Mouse (Mus musculus) ES-E14 (cell line): ENCODE measurements around the gene Fcer1g. TPM values are rescaled to one million over a fixed set of nuclear protein-coding genes. Genes with fewer than 3 reads are reported as not detected.

Source experiments
- DNase-seq: peaks from one replicate; pipeline ENCODE4 v3.0.0-alpha.2; 2013; ENCODE audit warnings: low read depth, low spot score
- H3K27ac ChIP-seq: 2 replicates; pipeline ENCODE4 v1.5.1; 2012; ENCODE audit warnings: low read depth, mild to moderate bottlenecking, low read length, moderate library complexity, mixed read lengths; ENCODE audit not compliant: poor library complexity, insufficient read depth, severe bottlenecking
- H3K36me3 ChIP-seq: 2 replicates; pipeline ENCODE4 v1.6.1; 2012; ENCODE audit warnings: mild to moderate bottlenecking, low read length, moderate library complexity, mixed read lengths; ENCODE audit not compliant: control insufficient read depth, poor library complexity, insufficient read depth, severe bottlenecking
- H3K4me1 ChIP-seq, 2 experiments: fragments of 150-350 bp in 1 of 2; sonication (generic) in 1 of 2; 2 replicates each; pipeline ENCODE4 v1.6.1; 2012; ENCODE audit warnings: low read length in 2 of 2, mild to moderate bottlenecking in 1 of 2, mixed read lengths in 1 of 2; ENCODE audit not compliant: control insufficient read depth in 2 of 2, insufficient read depth in 2 of 2, poor library complexity in 1 of 2
- H3K4me3 ChIP-seq, 2 experiments: fragments of 150-350 bp in 1 of 2; sonication (generic) in 1 of 2; 2 replicates each; pipeline ENCODE4 v1.5.1; 2012; ENCODE audit warnings: low read length in 2 of 2, low read depth in 1 of 2, mild to moderate bottlenecking in 1 of 2, mixed read lengths in 1 of 2; ENCODE audit not compliant: insufficient read depth in 1 of 2, poor library complexity in 1 of 2, severe bottlenecking in 1 of 2
- H3K9ac ChIP-seq: 2 replicates; pipeline ENCODE4 v1.6.1; 2012; ENCODE audit warnings: low read depth, mild to moderate bottlenecking, low read length, mixed read lengths; ENCODE audit not compliant: poor library complexity, insufficient read depth, severe bottlenecking
- H3K9me3 ChIP-seq: fragments of 150-350 bp; sonication (generic); 2 replicates; pipeline ENCODE4 v1.6.1; 2012; ENCODE audit warnings: low read depth, mild to moderate bottlenecking, low read length; ENCODE audit not compliant: control insufficient read depth, insufficient read depth
- CHD2 ChIP-seq: IDR thresholded peaks from 2 replicates; pipeline ENCODE4 v1.6.1; 2014; ENCODE audit warnings: mild to moderate bottlenecking, low read depth, low read length, inconsistent platforms
- HCFC1 ChIP-seq: IDR thresholded peaks from 2 replicates; pipeline ENCODE4 v1.6.1; 2012; ENCODE audit warnings: low read length, inconsistent platforms, borderline replicate concordance; ENCODE audit not compliant: insufficient read depth
- MAFK ChIP-seq: IDR thresholded peaks from 2 replicates; pipeline ENCODE4 v1.6.1; 2014; ENCODE audit warnings: mild to moderate bottlenecking, low read depth, low read length, inconsistent platforms; ENCODE audit not compliant: insufficient read depth
- ZC3H11A ChIP-seq: IDR thresholded peaks from 2 replicates; pipeline ENCODE4 v1.6.1; 2012; ENCODE audit warnings: low read depth, mild to moderate bottlenecking, inconsistent platforms, low read length, borderline replicate concordance
- ZNF384 ChIP-seq: IDR thresholded peaks from 2 replicates; pipeline ENCODE4 v1.6.1; 2012; ENCODE audit warnings: low read depth, low read length, inconsistent platforms
- in situ Hi-C, 2 experiments: fragments of 600-800 bp; cut with MboI; formaldehyde crosslinking; loops; one replicate each; pipeline ENCODE4 v1.15.1; 2025; ENCODE audit warnings: low sequenced_read_pairs in 2 of 2, inconsistent platforms in 1 of 2; ENCODE audit not compliant: unreplicated experiment in 2 of 2
- total RNA-seq: library from RNA; depleted of rRNA; stranded (reverse); fragments of 300-350 nt; gene quantifications from 2 replicates; pipeline ENCODE4 v1.2.3, GENCODE M21; 2012; rRNA removed

Fcer1g gene
- total RNA-seq = 0.62 and 0.63 TPM in 2 replicates

DNA sequence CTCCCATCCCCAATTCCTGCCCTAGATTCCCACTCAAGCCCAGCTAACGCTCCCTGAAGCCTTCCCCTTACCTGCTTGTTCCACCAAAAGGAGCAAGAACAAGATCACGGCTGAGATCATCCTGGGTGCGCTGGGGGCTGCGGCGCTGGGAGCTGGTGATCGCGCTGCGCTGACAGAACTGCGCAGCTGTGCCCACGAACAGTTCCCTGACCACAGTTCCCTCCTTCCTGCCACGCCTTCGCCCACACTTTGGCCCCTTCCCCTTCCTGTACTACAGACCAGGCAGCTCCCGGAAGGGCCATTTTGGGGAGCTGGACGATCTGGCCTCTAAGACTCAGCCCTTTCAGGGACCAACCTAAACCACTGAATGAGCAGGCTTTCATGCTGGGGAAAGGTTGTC is at the start of gene Fcer1g:
TSS of gene Fcer1g (minus strand) at position 240 of the 400 bp plus-strand sequence.
- H3K36me3 ChIP-seq = peaks cover 32% of the 10 kb centered on the region
- DNase-seq = no peak
- H3K27ac ChIP-seq = no peak within 1 kb of the TSS
- H3K9me3 ChIP-seq = no peaks in the 10 kb centered on the region
- in situ Hi-C loops = loop anchor here in 1 of 2 experiments (25.0 kb wide), 1 partner anchor 347 kb away; the partner anchor contains the start of genes Dusp12 and Gm26620
- peaks cover 0 to 9% of the 10 kb centered on the region in 2 experiments; a peak in 1 of 4 replicates for H3K4me1 ChIP-seq
- H3K9ac ChIP-seq = no peak within 1 kb of the TSS
- TF ChIP-seq CHD2 (no peak), MAFK (no peak), HCFC1 (no peak), ZC3H11A (no peak), ZNF384 (no peak)
- no peak within 1 kb of the TSS for H3K4me3 ChIP-seq

DNA sequence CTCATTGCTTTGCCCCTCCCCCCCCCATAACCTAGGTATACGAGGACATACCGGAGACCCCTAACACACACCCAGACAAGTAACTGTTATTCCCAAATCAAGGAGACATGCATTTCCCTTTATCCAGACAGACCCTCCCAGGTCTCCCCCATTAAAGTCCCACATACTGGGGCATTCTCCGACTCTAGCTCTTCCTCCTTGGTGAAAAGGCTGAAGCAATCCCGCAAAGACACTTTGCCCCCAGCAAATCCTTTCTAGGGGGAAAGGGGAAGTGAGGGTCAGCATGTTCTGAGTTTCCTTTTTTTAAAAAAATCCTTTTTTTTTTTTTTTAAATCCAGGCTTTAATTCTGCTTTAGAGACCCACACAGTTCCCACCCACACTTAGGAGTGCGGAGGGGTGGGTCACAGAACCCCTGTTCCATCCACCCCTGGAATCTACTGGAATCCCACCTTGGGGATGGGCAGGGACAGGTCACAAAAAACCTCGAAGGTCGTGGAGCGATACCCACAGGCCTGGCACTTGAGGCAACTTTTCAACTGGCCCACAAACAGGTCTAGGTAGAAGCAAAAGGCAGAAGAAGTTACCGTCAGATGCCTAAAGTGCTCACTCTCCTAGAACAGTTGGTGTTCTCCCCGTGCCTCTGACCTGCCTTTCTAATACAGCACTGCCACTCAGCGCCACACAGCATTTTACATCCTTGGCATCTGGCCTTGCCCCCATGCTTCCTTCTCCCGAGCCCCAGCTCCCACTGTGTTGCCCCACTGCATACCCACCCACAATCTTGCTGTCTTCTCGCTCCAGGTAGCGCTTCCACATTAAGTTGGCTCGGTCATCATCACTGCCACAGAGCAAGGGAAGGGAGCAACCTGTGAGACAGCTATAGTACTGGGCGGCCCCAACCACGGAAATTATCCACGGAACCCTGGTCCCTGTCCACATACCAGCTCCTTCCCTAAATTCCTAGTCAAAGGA is 49.3 kb upstream of the Fcer1g start:
- TF ChIP-seq HCFC1 (no peak), MAFK (no peak), CHD2 (no peak)
- in situ Hi-C loops = no loop called here
- Histone ChIP-seq H3K4me1 (peaks cover 0 to 22% of the 10 kb centered on the region in 2 experiments; a peak in 1 of 4 replicates), H3K27ac (no peak overlapping the region), H3K36me3 (peaks cover 15% of the 10 kb centered on the region; the same call in 1 of the 2 replicates), H3K9ac (no peak overlapping the region), H3K4me3 (no peak overlapping the region), H3K9me3 (no peaks in the 10 kb centered on the region)
- DNase-seq = no peak

DNA sequence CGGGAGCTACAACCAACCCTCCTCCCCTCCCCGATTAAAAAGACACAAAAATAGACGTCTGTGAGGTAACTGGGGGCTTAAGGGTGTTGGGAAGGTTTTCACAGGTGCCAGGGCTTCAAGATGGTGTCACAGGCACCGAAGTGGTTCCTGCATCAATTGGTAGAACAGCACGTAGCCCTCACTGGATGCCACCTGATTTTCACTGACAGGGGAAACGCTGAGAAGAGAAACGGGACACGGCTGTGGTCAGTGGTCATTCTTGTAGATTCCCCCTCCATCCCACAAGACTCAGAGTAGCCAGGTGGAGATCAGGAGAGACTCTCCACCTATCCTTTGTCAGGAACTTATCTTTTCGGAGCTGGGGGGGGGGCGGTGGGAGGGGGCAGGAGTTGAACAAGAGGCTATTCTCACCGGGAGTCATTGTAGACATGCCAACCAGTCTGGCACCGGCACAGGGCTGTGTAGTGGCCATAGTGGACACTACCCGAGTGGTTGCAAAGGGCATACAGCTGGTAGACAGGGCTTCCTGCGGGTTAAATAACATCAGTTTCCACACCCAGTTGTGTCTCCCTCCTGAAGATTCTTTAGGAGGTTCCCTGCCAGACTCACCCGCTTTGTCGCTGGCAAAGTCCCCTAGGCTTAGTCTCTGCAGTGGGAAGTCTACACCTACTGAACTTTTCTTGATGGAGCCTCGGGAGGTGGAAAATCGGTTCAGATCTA is 48.1 kb upstream of the Fcer1g start:
- Histone ChIP-seq H3K9ac (no peak overlapping the region), H3K4me3 (peak overlapping the region in 1 of 2 experiments; percentile 83; a peak in 1 of 4 replicates), H3K4me1 (peaks cover 0 to 22% of the 10 kb centered on the region in 2 experiments; a peak in 1 of 4 replicates), H3K27ac (no peak overlapping the region), H3K36me3 (peaks cover 23% of the 10 kb centered on the region; the same call in 1 of the 2 replicates), H3K9me3 (no peaks in the 10 kb centered on the region)
- no peak for TF ChIP-seq MAFK
- in situ Hi-C loops = no loop called here
- no peak for DNase-seq

- H3K27ac ChIP-seq = peak overlapping the region; percentile 14; the same call in 1 of the 2 replicates
- in situ Hi-C loops = no loop called here
- no peaks in the 10 kb centered on the region for H3K9me3 ChIP-seq
- peak overlapping the region; percentile 71 for H3K9ac ChIP-seq
- peak overlapping the region; percentile 68 to 83 for H3K4me3 ChIP-seq
- peaks cover 0 to 19% of the 10 kb centered on the region in 2 experiments; a peak in 1 of 4 replicates for H3K4me1 ChIP-seq
- H3K36me3 ChIP-seq = peaks cover 26% of the 10 kb centered on the region
- peak; percentile 70 for DNase-seq
- no peak for TF ChIP-seq ZNF384
- TF ChIP-seq CHD2 = no peak
- TF ChIP-seq HCFC1 = peak; percentile 43; the same call in 1 of the 2 replicates
- TF ChIP-seq MAFK = no peak
Measured at GRCm38 (mm10) chr1:171281528-171281923, 47.4 kb upstream of the Fcer1g start.
